ENCODE assay signal across 13 mouse cellular contexts in the genomic region with DNA sequence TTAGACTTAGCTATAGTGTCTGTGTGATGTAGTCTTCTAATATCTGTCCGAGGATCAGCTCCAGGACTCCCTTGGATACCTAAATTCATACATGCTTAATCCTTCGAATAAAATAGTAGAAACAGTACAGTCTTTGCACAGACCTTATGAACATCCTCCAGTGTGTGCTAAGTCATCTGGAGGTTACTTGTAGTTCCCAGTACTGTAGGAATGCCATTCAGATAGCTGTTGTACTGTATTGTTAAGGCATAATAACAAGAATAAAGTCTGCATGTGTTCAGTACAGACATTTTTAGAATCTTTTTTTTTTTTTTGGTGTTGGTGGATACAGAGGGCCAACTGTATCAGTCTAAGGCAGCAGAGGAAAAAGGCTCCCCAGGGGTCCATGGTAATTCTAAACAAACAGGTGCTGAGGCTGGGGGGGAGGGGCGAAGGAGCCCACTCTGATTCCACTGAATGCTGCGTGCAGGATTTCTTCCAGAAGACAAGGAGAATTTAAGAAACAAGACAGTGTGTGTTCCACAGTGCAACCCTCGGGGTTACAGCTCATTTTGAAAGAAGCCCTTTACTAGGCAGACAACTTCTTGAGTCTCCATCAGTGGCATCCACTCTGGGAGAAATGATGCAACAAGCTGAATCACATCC.
A peak's percentile ranks its signal among the peaks of the same experiment; 100 is the strongest.
DNase-seq lines count a peak whose midpoint lies in the region; ATAC-seq and TF ChIP-seq lines count a peak whose summit lies in the region.
"Had no signal": no experiment of that assay in that cellular context is flagged by ENCODE, and none has a peak within 500 bp of the region (broad histone marks: within the 10 kb centered on the region; RNA-seq: fewer than 3 reads in every experiment).

No protein-coding gene starts in this region.

- TF ChIP-seq CTCF in brain, embryonic 14.5 days (IDR thresholded peaks at IDR 0.05; ENCODE audit: borderline replicate concordance, extremely low read depth, insufficient read depth, insufficient read length), result no peak
- no peak for TF ChIP-seq CTCF in layer of hippocampus, adult 2 months (conservative IDR thresholded peaks at IDR 0.05)

- H3K9me3 ChIP-seq in embryonic facial prominence, embryonic 14.5 days (ENCODE audit: control insufficient read depth, low read length), result 0 out of 2 replicates have a peak, but pooled peaks cover 2% of the 10 kb centered on the region
- no peaks in the 10 kb centered on the region for H3K9me3 ChIP-seq in hindbrain, embryonic 14.5 days (ENCODE audit: control insufficient read depth, low read length)
- no peaks in the 10 kb centered on the region for H3K9me3 ChIP-seq in midbrain, embryonic 11.5 days (ENCODE audit: control insufficient read depth, low read length)

- DNase-seq in brain, embryonic 14.5 days (ENCODE audit: low read depth), result peak; percentile 55
- peak; percentile 35 for DNase-seq in embryonic facial prominence, embryonic 14.5 days (ENCODE audit: low spot score)
- no peak for DNase-seq in hindbrain, embryonic 14.5 days (ENCODE audit: low spot score)
- peak; percentile 87 for DNase-seq in midbrain, embryonic 11.5 days (ENCODE audit: low spot score, missing footprints)
- DNase-seq in layer of hippocampus, adult 2 months (ENCODE audit: low spot score in 2 of 2), result no peak
- no peak for DNase-seq in thymus, postnatal 25 days
- no peak for DNase-seq in cerebellum, adult 9-10 months
- DNase-seq: adrenal gland, postnatal 25 days; heart, adult 18-20 months; kidney, adult 2 months; lung, postnatal 14 days had no signal

- peak overlapping the region; percentile 44; the same call in 1 of the 2 replicates for H3K27ac ChIP-seq in embryonic facial prominence, embryonic 14.5 days (replicated peaks; ENCODE audit: low read depth, low read length)
- H3K27ac ChIP-seq in hindbrain, embryonic 14.5 days, result peak overlapping the region; percentile 59; the same call in 1 of the 2 replicates
- peak overlapping the region; percentile 32 for H3K27ac ChIP-seq in midbrain, embryonic 11.5 days (ENCODE audit: low read depth, low read length)
- H3K27ac ChIP-seq in layer of hippocampus, adult 2 months, result no peak overlapping the region

- peaks cover 7% of the 10 kb centered on the region; the same call in 1 of the 2 replicates for H3K4me1 ChIP-seq in embryonic facial prominence, embryonic 14.5 days (ENCODE audit: control insufficient read depth, insufficient read depth, low read length)
- peaks cover 18% of the 10 kb centered on the region for H3K4me1 ChIP-seq in hindbrain, embryonic 14.5 days (replicated peaks; ENCODE audit: control insufficient read depth, insufficient read depth, low read length)
- H3K4me1 ChIP-seq in midbrain, embryonic 11.5 days (ENCODE audit: control insufficient read depth, insufficient read depth, low read length), result peaks cover 13% of the 10 kb centered on the region

- no peaks in the 10 kb centered on the region for H3K27me3 ChIP-seq in embryonic facial prominence, embryonic 14.5 days (replicated peaks; ENCODE audit: control insufficient read depth, insufficient read depth, low read length)
- no peaks in the 10 kb centered on the region for H3K27me3 ChIP-seq in hindbrain, embryonic 14.5 days (ENCODE audit: control insufficient read depth, insufficient read depth, low read length)
- no peaks in the 10 kb centered on the region for H3K27me3 ChIP-seq in midbrain, embryonic 11.5 days (ENCODE audit: control insufficient read depth, insufficient read depth, low read length)

- H3K4me3 ChIP-seq in embryonic facial prominence, embryonic 14.5 days (ENCODE audit: low read depth, low read length), result no peak overlapping the region
- no peak overlapping the region for H3K4me3 ChIP-seq in hindbrain, embryonic 14.5 days (replicated peaks; ENCODE audit: low read length)
- H3K4me3 ChIP-seq in midbrain, embryonic 11.5 days (ENCODE audit: low read depth, low read length), result no peak overlapping the region
- H3K4me3 ChIP-seq in layer of hippocampus, adult 2 months, result no peak overlapping the region

- H3K9ac ChIP-seq in embryonic facial prominence, embryonic 14.5 days (ENCODE audit: low read depth, low read length), result no peak overlapping the region
- H3K9ac ChIP-seq in hindbrain, embryonic 14.5 days, result no peak overlapping the region; the same call in 1 of the 2 replicates
- H3K9ac ChIP-seq in midbrain, embryonic 11.5 days (ENCODE audit: low read length), result no peak overlapping the region

- TF ChIP-seq POLR2A in brain, embryonic 14.5 days (IDR thresholded peaks at IDR 0.05; ENCODE audit: borderline replicate concordance, extremely low read depth, insufficient read depth, insufficient read length, poor library complexity, severe bottlenecking), result no peak

- 47% methylated on average over 5 of the region's 5 CpGs for WGBS in embryonic facial prominence, embryonic 14.5 days
- WGBS in hindbrain, embryonic 14.5 days, result 48% methylated on average over 5 of the region's 5 CpGs
- 46% methylated on average over 5 of the region's 5 CpGs for WGBS in midbrain, embryonic 11.5 days

- H3K4me2 ChIP-seq in embryonic facial prominence, embryonic 14.5 days (ENCODE audit: low read depth, low read length), result no peak overlapping the region
- no peak overlapping the region for H3K4me2 ChIP-seq in hindbrain, embryonic 14.5 days (replicated peaks)
- H3K4me2 ChIP-seq in midbrain, embryonic 11.5 days, result no peak overlapping the region; the same call in 1 of the 2 replicates
- H3K4me2 ChIP-seq: liver, embryonic 11.5 days had no signal

- peak; percentile 55; the same call in 1 of the 2 replicates for ATAC-seq in embryonic facial prominence, embryonic 14.5 days (ENCODE audit: low read depth)
- ATAC-seq in hindbrain, embryonic 14.5 days (ENCODE audit: low FRiP score), result no peak
- ATAC-seq in midbrain, embryonic 11.5 days (ENCODE audit: low FRiP score), result peak; percentile 36; the same call in 1 of the 2 replicates
- no peak for ATAC-seq in erythroid progenitor cell, adult 5-6 weeks (replicated peaks; ENCODE audit: low FRiP score, poor library complexity, severe bottlenecking)

- no peaks in the 10 kb centered on the region for H3K36me3 ChIP-seq in embryonic facial prominence, embryonic 14.5 days (ENCODE audit: control insufficient read depth, insufficient read depth, low read length)
- no peaks in the 10 kb centered on the region for H3K36me3 ChIP-seq in hindbrain, embryonic 14.5 days (replicated peaks; ENCODE audit: control insufficient read depth, insufficient read depth)
- no peaks in the 10 kb centered on the region for H3K36me3 ChIP-seq in midbrain, embryonic 11.5 days (ENCODE audit: control insufficient read depth, insufficient read depth, low read length)

Comparison
In these comparisons a context has a peak if more than half of its experiments do, and no peak if none do; other contexts are left out.
1. DNase-seq: peak in brain, embryonic 14.5 days (single experiment), embryonic facial prominence, embryonic 14.5 days (single experiment) and midbrain, embryonic 11.5 days (single experiment); none in hindbrain, embryonic 14.5 days (single experiment), layer of hippocampus, adult 2 months (0 of 2), thymus, postnatal 25 days (single experiment) and cerebellum, adult 9-10 months (single experiment).
2. ATAC-seq: peak in embryonic facial prominence, embryonic 14.5 days (single experiment) and midbrain, embryonic 11.5 days (single experiment); none in hindbrain, embryonic 14.5 days (single experiment) and erythroid progenitor cell, adult 5-6 weeks (single experiment).